Mouse (Mus musculus) right cerebral cortex, postnatal 10 days (tissue): ENCODE measurements around the gene Uox.

ENCODE experiments used
- DNase-seq, 2 experiments: peaks; one replicate each; pipeline ENCODE4 v3.0.0; 2021; ENCODE audit warnings: low spot score in 2 of 2

The Uox gene

GRCm38 (mm10) chr3:146570148-146570782, at the start of gene Uox:
Uox (plus strand) TSS chr3:146570426.
- DNase-seq = no peak

GRCm38 (mm10) chr3:146520798-146521651, 49.2 kb upstream of the Uox start, which contains the start of gene Rpf1:
Rpf1 (minus strand) TSS chr3:146521429.
- DNase-seq = peak; percentile 93 to 96

GRCm38 (mm10) chr3:146521652-146522020, 48.6 kb upstream of the Uox start:
- DNase-seq = no peak

GRCm38 (mm10) chr3:146528335-146528734, 41.9 kb upstream of the Uox start:
- DNase-seq = no peak

DNA sequence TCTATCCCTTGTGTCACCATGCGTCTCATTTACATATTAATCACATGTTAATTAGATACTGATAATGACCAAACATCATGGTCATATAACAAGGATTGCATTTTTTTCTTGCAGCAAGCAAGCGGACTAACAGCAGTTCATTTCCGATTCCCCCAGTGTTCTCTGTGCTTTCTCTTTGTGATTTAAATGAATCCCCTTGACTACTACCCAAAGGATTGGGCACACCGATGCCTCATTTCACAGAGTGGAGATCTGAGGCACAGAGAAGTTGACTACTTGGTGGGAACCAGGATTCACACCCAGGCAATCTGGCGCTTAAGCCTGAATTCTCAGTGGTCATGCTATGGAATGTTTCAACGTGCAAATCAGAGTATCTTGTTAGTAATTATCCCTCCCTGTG, 35.2 kb upstream of the Uox start:
- DNase-seq = no peak

DNA sequence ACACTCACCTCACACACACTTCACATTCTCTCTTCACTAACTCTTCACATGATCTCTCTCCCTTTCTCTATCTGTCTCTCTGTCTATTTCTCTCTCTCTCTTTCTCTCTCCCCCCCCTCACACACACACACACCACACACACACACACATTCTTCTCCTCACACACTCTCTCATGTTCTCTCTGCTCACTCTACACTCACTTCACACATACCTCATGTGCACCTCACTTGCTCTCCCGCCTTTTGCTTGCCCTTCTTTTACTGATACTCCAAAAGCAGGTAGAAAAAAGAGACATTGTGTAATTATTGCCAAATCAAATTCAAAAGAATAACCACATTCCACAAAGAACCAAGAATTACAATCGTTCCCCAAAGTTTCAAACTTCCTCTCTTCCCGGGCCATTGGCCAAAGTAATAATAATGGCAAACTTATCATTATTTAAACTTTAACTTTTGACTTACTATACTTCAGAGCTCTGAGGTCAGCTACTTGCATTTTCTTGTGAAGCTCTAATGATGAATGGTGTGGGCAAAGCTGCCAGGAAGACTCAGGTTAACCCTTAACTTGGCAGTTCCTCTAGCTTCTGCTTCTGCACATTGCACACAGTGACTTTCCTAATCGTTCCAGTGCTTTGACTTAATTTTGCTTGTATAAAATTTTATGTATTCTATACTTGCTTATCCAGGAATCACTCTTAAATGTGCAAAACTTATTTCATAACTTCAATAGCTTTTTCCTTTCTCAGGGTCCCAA, 29.5 kb upstream of the Uox start:
- no peak for DNase-seq

DNA sequence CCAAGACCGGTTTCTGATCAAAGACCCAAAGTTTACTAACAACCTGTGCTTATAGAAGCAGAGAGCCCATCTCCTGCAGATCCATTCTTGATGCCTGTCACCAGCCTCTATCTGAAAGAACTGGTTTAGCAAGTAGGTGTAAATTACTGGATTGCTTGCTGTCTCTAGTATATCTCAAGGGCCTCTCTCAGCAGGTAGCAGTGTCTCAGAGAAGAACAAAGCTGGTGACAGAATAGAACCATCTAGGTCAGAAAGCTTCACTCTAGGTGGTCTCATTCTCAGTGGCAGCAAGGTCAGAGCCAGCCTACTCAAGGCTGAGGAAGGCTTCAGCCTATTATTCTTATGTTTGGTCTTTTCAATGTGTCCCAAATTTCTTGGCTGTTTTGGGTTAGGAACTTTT, 26.6 kb upstream of the Uox start:
- no peak for DNase-seq

- DNase-seq = no peak
Measured at GRCm38 (mm10) chr3:146554816-146555215, 15.4 kb upstream of the Uox start.

- DNase-seq = no peak
Measured at GRCm38 (mm10) chr3:146556567-146556966, 13.7 kb upstream of the Uox start.

- DNase-seq = peak in 1 of 2 experiments; percentile 64
Measured at GRCm38 (mm10) chr3:146557507-146557906, 12.7 kb upstream of the Uox start.

- no peak for DNase-seq
Measured at GRCm38 (mm10) chr3:146562936-146563335, 7.3 kb upstream of the Uox start.

- DNase-seq = peak; percentile 84 to 90
Measured at GRCm38 (mm10) chr3:146564268-146565064, 5.8 kb upstream of the Uox start.

DNA sequence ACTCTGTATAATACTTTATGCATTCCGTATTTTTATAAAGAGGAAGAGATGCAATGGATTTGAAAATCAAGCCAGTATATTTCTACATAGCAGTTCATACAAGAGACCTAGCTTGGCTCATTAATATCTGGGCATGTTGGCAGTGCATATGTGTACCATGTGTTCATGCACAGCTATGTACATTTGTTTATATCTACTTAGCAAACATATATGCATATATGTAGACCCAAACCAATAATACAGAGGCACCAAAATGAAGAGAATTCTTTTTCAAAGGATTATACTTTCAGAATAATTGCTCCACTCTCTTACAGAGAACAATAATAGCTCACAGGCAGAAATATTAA, 5.2 kb upstream of the Uox start:
- no peak for DNase-seq

DNA sequence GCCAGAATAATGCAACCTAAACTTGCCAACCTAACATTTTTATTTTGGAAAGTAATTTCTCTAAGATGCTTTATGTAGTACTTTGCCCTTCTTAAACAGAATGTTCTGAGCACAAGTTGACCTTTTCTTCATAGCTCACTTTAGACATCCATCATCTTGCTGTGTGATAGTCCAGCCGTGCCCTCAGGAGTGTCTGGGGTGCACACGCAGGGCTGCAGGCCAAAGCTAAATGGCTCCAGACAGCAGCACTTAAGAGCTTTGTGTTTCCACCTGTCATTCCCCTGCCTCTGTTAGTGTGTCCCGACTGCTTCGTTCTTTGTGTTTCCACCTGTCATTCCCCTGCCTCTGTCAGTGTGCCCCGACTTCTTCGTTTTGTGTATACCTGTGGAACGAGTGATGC, 2.9 kb upstream of the Uox start:
- no peak for DNase-seq

DNA sequence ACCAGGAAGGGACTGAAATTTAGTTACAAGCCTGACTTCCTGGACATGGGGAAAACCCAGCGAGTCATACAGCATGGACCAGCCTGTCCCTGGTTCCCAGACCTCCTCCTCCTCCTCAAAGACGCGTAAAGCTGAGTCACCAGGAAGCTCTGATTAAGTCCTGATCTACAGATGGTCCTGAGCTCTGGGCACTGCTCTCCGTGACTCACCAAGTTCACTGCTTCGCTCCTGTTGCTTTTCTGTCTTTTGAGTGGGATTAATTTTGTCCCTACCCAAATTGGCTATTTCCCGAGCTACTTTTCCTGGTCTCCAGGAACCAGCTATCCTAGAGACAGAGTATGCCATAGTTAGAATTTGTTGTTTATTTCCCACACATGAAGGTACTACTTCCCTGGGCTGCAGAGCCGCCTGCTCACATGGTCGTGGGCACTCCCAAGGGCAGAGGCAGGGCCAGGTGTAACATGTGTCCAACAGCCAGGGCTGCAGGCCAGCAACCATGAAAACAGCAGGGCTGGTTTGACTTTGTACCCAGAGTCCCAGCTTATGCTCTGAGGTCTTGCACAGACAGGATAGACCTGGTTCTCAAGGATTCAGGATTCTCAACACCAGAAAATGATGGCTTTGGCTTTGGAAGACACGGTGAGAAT, 2.2 kb upstream of the Uox start:
- no peak for DNase-seq

DNA sequence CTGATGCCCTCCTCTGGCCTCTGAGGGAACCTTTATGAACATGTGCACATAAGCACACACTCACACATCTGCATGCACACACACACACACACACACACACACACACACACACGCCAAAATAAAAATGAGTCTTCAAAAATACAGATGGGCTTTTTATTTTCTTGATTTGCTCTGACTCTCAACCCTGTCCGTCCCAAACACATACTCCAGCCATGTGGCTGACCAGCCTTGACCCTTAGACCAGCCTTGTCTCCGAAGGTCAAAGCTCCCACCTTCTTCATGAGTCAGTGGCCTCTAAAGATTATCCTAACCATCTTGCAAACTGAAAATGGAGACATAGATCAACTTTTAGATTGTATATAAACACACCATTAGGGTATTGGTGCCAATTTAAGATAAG, 632 bp upstream of the Uox start:
- no peak for DNase-seq

GRCm38 (mm10) chr3:146570939-146571338, 713 bp downstream of the Uox start:
- no peak for DNase-seq

- no peak for DNase-seq
Measured at GRCm38 (mm10) chr3:146571341-146571740, 1.1 kb downstream of the Uox start.

- DNase-seq = no peak
Measured at GRCm38 (mm10) chr3:146577591-146577990, 7.4 kb downstream of the Uox start.

DNA sequence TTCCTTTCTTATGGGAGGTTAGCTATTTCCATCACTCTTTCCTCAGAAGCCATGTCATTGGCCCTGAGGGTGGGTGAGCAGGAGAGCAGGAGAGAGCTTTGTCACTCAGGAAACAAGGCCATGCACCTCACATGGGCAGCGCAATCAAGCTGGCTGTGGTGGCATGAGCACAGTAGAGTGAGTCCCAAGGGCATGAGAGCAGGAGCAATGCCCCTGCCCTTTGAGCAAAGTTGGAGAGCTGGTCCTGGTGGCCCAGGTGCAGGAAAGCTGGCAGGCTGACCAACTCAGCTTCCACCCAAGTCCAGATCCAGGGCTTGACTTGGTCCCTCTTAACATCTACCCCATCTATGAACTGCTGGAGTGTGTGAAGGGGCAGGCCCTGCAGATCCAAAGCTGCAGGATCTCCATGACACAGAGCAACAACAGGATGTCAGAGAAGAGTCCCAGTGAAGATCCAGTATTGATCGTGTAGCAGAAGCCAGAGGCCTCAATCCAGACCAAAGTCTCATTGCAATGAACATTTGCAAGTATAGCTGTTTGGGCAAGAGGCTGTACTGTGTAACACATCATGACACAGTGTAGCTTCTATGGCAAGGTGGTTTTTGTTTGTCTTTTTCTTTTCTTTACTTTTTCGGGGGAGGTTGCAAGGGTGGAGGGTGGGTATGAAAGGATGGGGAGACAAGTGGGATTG, 10.0 kb downstream of the Uox start:
- DNase-seq = no peak

DNA sequence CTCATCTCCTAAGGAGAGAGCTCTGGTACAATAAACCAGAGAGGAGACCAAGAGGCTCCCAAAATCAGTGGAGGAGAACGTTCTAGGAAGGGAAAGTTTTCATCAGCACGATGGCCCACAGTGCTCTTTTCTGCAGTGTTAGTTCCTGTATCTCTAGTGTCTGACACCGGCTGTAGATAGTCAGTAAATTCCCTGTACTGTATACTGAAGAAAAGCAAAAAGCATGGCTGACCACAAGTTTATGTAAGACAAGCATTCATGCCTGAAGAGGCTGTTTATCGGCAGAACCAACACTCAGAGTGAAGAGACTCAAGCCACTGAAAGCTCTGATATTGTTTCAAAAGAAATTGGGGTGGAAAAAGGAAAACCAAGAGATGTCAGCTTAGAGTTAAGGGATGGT, 13.3 kb downstream of the Uox start:
- DNase-seq = no peak
